Mouse (Mus musculus) cerebellum, adult 9-10 months (tissue): ENCODE measurements around the gene Tm4sf5.
"Not testable (repeated sequence)": the region's sequence is repeated elsewhere in the genome, so short reads cannot be mapped to it uniquely, and the experiment has no call there.

Source experiments
- DNase-seq: peaks from one replicate; pipeline ENCODE4 v3.0.0; 2022

Tm4sf5 gene

GRCm38 (mm10) chr11:70504970-70505369 lies at the start of gene Tm4sf5:
Tm4sf5 (plus strand) TSS chr11:70505244.
- DNase-seq = no peak

- no peak for DNase-seq
These were observed 46.1 kb upstream of the Tm4sf5 start, which contains the start of gene Zmynd15 for GRCm38 (mm10) chr11:70458688-70459600. Zmynd15 (plus strand) TSS chr11:70459433.

GRCm38 (mm10) chr11:70459601-70460101 lies 45.4 kb upstream of the Tm4sf5 start, which contains the start of gene Cxcl16:
Cxcl16 (minus strand) TSS chr11:70459984.
- no peak for DNase-seq

GRCm38 (mm10) chr11:70463970-70464369 lies 41.1 kb upstream of the Tm4sf5 start:
- DNase-seq = no peak

GRCm38 (mm10) chr11:70465211-70465610 lies 39.8 kb upstream of the Tm4sf5 start:
- DNase-seq = no peak

GRCm38 (mm10) chr11:70465824-70466223 lies 39.2 kb upstream of the Tm4sf5 start:
- no peak for DNase-seq

GRCm38 (mm10) chr11:70467902-70468619 lies 37.0 kb upstream of the Tm4sf5 start:
- no peak for DNase-seq

GRCm38 (mm10) chr11:70469764-70470163 lies 35.3 kb upstream of the Tm4sf5 start:
- no peak for DNase-seq

GRCm38 (mm10) chr11:70472716-70473115 lies 32.3 kb upstream of the Tm4sf5 start:
- DNase-seq = no peak

GRCm38 (mm10) chr11:70473291-70473690 lies 31.8 kb upstream of the Tm4sf5 start:
- DNase-seq = not testable (repeated sequence)

- no peak for DNase-seq
These were observed 30.0 kb upstream of the Tm4sf5 start for GRCm38 (mm10) chr11:70474872-70475534.

- no peak for DNase-seq
These were observed 19.5 kb upstream of the Tm4sf5 start for GRCm38 (mm10) chr11:70485498-70485897.

- no peak for DNase-seq
These were observed 17.2 kb upstream of the Tm4sf5 start for GRCm38 (mm10) chr11:70487816-70488215.

- no peak for DNase-seq
These were observed 15.9 kb upstream of the Tm4sf5 start for GRCm38 (mm10) chr11:70489138-70489537.

GRCm38 (mm10) chr11:70489684-70490083 lies 15.4 kb upstream of the Tm4sf5 start:
- no peak for DNase-seq

- DNase-seq = peak; percentile 14
These were observed 5.2 kb upstream of the Tm4sf5 start for GRCm38 (mm10) chr11:70499566-70500475.

GRCm38 (mm10) chr11:70500476-70500812 lies 4.6 kb upstream of the Tm4sf5 start:
- DNase-seq = no peak

GRCm38 (mm10) chr11:70502018-70502417 lies 3.0 kb upstream of the Tm4sf5 start:
- DNase-seq = no peak

GRCm38 (mm10) chr11:70506385-70506784 lies 1.3 kb downstream of the Tm4sf5 start:
- peak; percentile 22 for DNase-seq

GRCm38 (mm10) chr11:70506962-70507515 lies 2.0 kb downstream of the Tm4sf5 start:
- DNase-seq = no peak

GRCm38 (mm10) chr11:70509753-70510564 lies 4.9 kb downstream of the Tm4sf5 start:
- peak; percentile 61 for DNase-seq
